Mouse (Mus musculus) large intestine, adult 2 months (tissue): ENCODE measurements around the gene Pax5. TPM values are rescaled to one million over a fixed set of nuclear protein-coding genes. Genes with fewer than 3 reads are reported as not detected.

Experiments used
- DNase-seq: peaks from one replicate; pipeline ENCODE4 v3.0.0-alpha.2; 2012; ENCODE audit warnings: low read depth, low spot score
- WGBS: fragments of 180-500 bp; shearing (Covaris S2); methylation state at CpG from one replicate; pipeline ENCODE4 v1.1.7; 2018; 5-methylcytosine and 5-hydroxymethylcytosine counted together
- polyA plus RNA-seq: library from polyadenylated mRNA; depleted of rRNA; stranded (reverse); fragments of >200 nt; gene quantifications from 2 replicates; pipeline ENCODE4 v1.2.3, GENCODE M21; 2012

Pax5 gene
- polyA plus RNA-seq, 1 experiment = 5.4 TPM

DNA sequence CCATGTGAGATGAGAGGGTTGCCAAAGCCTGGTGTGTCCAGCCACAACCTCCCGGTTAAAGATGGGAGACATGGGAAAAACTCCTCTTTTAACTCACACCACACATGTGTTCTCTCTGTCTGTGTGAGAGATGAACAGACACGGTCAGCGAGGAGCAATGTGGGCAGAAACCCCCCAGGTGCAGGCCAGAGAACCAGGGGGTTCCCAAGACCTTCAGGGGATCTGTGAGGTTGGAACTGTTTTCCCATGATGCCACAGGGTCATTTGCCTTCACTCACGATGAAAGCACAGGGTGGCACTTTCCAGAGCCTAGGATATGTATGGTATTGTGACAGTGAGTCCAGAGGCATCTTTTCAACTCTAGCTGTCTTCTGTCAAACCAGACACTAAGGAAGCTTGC lies 39.9 kb downstream of the Pax5 start:
- DNase-seq = no peak
- 76% methylated on average over 4 of the region's 4 CpGs for WGBS

DNA sequence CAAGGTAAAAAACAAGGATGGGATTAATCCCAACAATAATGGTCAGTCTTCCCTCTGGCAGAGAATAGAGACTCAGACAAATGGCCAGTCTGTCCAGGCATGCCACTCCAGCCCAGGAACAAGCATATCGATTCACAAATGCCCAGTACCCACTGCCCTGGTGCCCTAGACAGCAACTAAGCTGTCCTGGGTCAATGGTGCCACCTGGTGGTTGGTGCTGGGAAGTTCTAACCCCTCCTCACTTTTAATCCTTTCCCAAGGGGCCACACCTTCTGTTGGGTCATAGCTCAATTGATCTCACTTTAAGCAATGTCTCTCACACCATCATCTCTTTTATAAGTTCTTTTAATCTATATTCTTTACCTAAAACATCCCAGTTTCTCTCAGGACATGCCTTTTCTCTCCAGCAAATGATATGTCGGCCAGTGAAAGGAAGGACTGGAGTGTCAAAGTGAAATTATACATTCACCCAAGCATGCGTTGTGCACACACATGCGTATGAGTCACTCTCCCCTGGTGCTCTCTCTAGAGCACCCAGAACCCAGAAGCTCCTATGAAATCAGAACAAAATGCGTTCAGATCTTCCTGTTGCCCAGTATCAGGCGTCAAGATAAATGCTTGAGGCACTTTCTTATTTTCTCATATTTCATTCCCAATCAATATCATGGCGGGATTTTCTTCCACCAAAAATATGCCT lies 40.7 kb downstream of the Pax5 start:
- 87% methylated on average over 7 of the region's 7 CpGs for WGBS
- no peak for DNase-seq

DNA sequence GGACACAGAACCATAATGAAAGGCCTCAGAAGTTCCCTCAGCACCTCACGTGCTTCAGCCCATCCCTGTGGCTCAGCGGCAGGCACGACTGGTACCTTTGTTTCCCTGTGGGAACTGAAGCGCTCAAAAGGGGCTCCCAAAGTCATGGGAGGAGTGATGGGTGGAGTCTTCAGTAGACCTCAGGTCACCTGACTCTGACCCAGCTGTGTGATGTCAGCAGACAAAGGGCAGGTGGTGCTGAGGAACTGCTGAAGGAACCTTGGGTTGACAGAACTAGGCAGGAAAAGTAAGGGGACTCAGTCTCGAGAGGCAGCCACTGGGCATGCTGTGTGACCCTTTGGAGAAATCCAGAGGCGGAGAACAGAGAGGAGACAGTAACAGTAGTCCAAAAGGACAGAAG lies 41.7 kb downstream of the Pax5 start:
- DNase-seq = no peak
- WGBS = 73% methylated on average over 6 of the region's 6 CpGs

DNA sequence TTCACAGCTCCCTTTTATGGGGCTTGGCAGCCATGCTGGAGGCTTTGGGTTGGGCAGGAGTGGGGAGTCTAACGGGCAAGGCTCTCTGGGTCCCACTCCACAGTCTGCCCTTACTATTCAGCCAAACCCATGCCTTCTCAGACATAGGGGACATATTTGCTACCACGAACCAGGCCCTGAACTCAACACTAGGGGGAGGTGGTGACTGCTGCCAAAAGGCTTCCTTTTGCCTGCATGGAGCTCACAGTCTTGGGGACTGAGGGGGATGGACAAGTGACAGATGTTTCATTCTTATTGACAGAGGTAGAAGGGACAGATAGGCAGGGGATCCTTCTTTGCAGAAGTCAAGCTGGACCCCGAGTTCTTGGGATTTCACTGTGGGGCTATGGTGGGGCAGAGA lies 42.1 kb downstream of the Pax5 start:
- WGBS = 62% methylated on average over 3 of the region's 3 CpGs
- DNase-seq = no peak

DNA sequence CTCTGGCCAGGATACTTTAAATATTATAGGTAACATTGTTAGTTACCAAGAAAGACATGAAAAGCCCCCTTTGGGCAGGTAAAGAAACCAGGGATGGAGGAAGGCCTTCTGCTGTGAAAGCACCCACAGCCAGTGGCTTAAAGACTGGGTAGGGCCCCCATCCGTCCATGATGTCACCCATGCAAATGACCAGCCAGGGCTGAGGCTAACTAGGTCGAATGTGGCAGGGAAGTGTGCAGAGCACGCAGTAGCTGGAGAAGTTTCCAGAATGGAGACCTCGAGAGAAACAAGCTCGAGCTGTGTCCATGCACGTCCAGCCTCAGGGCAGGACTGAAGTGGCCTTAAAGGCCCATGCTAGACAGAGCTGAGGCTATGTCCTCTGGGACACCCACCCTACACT lies 42.9 kb downstream of the Pax5 start:
- 69% methylated on average over 6 of the region's 6 CpGs for WGBS
- DNase-seq = no peak

DNA sequence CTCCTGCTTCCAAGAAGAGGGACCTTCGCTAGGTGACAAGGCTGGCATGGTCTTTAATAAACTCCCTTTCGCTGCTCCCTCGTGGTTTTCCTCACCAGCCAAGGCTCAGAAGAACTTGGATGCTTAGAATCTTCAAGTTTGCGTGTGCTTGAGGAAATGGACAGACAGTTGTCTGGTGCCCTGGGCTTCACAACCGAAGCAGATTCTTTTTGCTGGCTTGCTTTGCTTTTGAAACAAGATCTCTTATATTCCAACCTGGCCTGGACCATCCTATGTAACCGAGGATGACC lies 45.6 kb downstream of the Pax5 start:
- WGBS = 30% methylated on average over 6 of the region's 6 CpGs
- DNase-seq = no peak

DNA sequence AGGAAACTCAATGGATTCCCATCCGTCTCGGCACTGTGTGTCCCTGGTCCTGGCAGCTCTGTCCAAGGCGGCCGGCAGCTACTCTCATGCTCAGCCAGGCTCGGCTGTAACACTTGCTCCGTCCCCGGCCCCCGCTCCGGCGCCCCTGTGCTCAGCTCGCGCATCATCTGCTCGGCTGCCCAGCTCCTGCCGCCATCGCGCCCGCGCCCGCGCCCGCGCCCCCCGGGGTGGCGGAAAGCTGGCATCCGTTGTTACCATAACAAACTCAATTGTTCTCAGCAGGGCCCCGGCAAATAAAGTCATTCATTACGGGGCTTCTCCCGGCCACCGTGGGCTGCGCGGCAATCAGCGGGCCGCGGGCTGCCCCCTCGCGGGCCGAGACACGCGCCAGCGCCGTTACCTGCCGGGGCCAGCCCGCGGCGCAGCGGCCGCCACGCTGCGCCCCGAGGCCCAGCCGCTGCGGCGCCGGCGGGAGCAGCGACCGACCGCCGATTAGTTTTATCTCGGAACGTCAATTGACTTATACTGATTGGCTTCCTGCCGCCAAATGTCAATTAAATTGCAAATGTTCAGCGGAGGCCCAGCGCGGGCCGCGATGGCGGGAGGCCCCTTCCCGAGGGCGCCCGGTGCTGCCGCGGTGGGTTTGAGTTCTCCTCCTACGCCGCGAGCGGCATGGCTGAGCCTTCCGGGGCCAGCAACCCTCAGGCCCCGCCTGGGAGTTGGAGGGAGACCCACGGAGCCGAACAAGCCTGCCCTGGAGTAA lies 46.1 kb downstream of the Pax5 start:
- 5% methylated on average over 81 of the region's 81 CpGs for WGBS
- no peak for DNase-seq

DNA sequence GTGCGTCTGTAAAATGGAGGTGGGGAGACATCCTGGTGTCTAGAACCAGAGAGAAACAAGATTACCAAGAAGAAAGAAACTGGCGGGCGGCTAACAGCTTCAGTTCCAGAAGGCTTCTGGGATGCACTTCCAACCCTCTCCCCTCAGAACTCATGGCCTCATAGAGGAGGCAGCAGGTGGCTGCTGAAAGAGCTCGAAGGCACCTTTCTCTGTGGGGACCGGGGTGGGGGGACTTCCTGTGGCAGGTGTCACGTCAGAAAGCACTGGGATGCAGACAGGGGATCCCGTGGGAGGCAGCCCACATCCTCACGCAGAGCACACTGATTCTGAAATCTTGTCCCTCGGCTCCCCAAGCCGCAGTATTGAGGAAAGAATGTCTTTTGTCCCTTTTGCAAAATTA lies 46.8 kb downstream of the Pax5 start:
- 30% methylated on average over 10 of the region's 10 CpGs for WGBS
- no peak for DNase-seq

DNA sequence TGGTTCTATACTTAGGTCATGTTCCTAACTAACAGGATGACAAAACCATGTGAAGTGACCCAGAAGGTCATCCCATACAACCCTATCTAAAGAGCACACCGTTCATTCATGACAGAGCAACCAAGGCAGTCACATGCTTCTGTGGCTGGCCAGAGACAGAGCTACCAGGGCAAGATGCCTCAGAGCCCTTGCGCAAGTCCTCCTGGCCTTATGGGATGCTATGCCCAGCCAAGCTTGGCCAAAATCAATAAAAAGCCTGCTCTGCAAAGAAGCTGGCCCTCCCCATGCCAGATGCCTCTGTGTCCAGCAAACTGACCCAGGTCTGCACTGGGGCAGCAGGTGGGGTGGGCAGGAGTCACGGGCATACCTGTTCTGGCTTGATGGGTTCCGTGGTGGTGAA lies 65.1 kb downstream of the Pax5 start:
- no peak for DNase-seq
- 84% methylated on average over 4 of the region's 4 CpGs for WGBS

DNA sequence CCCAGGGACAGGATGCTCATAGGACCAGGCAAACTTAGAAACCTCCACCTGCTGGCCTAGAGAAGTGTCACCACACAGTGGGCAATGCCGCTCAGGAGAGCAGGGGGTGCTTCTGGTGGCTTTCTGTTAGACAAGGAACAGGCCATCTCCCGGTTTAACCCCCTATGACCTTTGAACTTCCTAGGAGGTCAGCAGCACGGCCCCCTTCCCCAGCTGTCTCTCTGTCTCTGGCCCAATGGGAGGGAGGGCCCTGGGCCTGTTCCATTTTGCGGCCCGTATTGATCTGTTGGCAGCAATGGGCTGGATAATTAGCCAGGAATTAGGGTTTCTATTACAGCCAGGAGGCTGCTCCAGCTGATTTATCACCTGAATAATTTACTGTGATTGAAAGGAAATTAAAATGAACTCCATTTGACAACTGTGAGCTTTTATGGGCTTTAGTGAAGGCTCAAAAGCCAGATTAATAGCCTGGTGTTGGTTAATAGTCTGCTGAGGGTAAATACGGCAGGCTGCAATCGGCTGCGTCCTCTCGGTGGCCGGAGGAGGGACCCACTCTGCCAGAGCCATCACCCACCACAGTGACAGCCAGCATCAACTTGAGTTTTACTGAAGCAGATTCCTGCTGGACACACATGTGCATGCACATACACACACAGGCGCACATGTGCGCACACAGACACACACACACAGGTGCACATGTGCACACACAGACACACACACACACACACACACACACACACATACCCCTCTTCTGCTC lies 68.3 kb downstream of the Pax5 start:
- WGBS = 46% methylated on average over 12 of the region's 12 CpGs

DNA sequence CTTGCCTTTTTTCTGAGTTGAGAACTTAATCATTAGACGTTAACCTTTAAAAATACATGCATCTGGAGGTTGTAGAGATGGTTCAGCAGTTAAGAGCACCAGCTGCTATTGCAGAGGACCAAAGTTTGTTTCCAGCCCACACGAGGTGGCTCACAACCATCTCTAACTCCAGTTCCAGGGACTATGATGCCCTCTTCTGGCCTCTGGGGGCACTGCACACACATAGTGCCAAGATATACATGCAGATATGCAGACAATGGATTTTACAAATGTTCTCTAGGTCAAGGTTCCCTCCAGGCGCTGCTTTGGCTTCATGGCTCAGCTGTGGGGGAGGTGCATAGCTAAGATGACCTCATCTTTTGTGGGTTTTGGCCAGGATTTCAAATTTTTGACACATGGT lies 74.7 kb downstream of the Pax5 start:
- 62% methylated on average over 3 of the region's 3 CpGs for WGBS
- no peak for DNase-seq

More for the DNA sequence above, 68.3 kb downstream of the Pax5 start:
- DNase-seq = no peak

DNA sequence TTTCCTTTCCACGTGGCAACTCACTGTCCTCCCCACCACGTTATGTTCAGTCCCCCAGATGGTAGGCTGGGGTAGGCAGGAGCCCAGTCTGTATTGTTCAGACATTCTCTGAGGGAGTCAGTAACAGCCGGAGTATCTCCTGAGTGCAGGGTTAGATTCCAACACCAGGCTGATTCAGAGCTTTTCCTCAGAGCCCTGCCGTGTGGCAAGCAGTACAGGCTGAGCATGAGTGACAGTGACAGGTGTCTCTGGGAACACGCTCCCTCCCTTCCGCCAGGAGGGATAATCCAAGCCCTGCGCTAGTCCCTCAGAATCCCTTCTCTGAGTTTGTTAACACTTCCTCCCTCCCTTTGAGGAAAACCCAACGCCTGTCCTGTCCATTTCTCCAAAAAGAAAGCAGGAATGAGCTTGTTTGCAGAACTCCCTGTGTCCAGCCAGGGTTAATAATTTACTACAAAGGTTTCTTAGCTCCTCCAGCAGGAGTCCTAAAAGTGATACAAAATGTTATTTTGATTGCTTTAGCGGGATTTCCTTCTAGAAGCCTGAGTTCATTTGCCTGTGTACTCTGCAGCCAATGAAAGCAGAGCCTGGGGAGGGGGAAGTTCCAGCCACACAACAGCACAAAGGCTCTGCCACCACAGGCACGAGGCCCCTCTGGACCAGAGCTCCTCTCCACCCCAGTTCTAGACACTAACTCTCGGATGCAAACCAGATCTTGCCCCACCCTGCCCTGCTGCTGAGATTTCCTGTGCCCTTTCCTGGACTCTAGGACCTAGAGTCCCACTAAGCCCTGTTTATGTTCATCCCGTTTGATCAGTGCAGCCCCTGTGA lies 76.4 kb downstream of the Pax5 start:
- WGBS = 8% methylated on average over 12 of the region's 12 CpGs
- DNase-seq = no peak

DNA sequence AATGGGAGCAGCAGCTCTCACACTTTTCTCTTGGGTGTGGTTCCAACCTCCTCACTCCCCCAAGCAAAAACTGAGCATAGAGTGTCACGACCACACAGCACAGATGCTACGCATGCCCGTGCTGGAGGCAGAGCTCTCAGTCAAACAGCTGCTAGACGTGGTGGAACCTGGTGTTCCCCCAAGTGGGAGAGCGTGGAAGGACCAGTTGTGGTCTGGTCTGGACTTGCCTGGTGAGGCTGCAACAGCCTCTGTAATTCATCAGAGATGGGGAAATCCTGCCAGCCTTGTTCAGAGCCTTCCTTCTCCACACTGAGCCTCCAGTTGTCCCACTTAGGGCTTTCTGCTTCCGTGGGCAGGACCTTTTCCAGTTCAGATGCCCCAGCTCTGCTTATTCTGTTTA lies 80.2 kb downstream of the Pax5 start:
- DNase-seq = no peak
- WGBS = 44% methylated on average over 6 of the region's 6 CpGs

DNA sequence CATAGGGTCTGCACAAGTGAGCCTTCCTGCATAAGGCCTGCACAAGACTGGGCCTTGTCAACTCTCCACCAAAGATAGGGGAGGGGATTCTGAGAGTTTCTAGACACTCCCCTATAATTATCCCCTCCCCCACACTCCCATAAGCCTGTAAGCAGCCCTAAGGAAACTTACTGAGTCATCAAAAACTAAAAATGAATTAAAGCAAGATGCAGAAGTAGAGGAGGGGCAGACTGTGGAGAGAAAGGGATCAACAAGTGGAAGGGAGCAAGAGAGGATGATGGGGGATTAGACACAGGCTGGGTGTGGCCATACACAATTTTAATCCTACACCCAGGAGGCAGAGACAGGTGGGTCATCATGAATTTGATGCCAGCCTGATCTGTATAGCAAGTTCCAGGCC lies 82.4 kb downstream of the Pax5 start:
- DNase-seq = no peak

DNA sequence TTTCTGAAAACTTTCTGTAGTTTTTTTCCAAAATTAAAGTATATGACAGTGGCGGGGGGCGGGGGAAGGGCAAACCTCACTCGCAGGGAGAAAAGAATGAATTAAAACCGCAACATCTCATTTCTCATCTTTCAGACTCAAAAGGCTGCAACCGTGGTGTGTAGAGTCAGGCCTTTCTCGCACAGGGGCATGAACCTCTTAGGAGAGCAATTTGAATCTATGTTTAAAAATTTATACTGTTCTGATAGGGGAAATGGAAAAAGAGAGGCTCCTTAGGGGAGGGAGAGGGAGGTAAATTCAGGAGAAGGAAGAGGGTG lies 85.2 kb downstream of the Pax5 start:
- 85% methylated on average over 6 of the region's 6 CpGs for WGBS

DNA sequence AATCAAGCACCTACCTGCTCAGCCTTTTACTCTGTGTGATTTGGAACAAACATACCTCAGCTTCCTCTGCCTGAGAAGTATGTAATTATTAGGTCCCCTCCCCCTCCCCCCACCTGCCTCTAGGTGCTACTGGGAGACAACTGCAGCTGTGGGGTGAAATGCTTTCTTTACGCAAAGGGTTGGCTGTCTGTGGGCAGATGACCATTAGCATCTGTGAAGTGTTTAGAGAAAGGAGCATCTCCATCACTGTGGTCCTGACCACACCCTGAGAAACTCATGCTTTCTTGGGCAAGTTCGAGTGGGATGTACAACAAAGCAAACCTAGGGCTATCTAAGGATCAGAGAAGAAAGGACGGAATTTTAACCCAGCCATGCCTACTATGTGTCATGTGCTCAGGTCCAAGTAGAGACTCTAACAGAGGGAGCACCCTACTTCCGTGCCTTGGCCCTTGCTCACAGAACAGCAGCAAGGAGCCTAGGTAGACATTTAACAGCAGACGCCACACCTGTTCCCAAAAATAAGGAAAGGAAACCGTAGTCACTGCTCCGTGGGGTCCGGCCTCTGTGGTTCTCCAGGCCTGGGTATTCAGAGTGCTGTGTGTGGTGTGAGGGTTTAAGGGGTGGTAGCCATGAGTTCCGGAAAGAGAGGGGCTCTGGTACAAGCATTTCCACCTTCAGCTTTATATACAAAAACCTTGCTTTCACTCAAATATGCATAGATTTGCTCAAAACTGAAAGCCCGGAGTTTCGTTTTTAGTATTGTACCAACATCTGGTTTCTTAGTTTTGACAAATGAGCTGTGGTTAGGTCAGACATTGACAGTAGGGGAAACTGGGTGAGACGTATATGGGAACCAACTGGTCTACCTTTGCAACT lies 85.8 kb downstream of the Pax5 start:
- 80% methylated on average over 12 of the region's 12 CpGs for WGBS
- no peak for DNase-seq

More for the DNA sequence above, 85.2 kb downstream of the Pax5 start:
- DNase-seq = no peak

DNA sequence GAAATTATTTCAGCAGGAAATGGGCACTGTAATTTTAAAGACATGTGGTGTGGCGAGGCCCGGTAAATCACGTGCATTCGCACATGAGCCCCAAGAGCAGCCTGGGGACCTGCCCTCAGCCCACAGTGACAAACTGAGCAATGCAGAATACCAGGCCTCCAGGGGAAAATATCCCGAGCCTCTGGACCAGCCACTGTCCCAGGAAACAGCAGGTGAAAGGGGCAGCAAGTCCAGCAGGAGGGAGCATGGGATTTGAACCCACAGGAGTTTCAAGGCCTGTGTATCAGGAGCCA lies 86.9 kb downstream of the Pax5 start:
- DNase-seq = no peak
- WGBS = 67% methylated on average over 5 of the region's 5 CpGs

DNA sequence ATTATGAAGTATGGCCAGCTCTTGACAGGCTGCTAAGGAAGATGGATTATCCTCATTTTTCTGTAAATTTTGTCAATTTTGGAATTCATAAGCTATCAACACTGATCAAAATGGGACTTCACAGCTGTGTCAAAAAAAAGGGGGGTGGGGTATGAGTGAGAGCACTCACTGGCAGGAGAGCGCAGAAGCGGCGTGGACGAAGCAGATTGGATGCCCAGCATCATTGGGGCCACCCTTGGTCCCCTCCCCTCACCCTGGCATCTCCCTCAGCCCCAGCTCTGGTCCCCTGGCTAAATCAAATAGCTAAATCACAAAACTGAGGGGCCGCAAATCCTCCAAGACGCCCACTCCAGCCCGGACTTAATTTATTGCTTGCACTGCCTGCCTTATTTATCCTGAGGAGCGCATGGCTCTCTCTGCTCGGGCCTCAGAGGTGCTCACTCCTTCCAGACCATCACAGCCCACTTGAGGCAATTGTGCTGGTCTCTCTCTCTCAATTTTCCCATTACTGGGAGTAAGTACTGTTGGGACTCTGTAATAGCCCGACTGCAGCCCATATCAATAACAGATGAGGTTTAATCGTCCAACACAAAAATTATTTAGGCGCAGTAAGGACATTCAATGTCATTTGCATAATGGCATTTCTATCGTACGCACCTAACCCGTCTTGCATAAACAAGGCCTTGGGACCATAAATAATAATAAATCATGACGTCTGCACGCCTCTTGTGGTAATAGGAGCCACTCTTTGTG lies 87.4 kb downstream of the Pax5 start:
- 58% methylated on average over 17 of the region's 17 CpGs for WGBS
- DNase-seq = no peak

DNA sequence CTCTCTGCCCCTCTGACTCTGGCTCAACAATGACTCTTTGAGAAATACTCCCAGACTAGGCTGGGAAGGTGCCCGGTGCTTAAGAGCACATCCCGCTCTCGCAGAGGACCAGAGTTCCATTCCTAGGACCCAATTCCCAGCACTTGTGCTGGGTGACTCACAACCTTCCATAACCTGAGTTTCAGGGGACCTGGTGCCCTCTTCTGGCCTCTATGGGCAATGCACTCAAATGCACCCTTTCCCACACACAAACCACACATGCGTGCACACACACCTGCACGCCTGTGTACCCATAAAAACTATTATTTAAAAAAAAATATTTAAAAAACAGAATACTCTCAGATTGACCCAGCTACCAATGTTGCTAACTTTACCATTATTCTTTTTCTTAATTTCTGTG lies 90.0 kb downstream of the Pax5 start:
- DNase-seq = no peak
- 93% methylated on average over 5 of the region's 5 CpGs for WGBS
